ENCODE assay signal across 8 mouse cellular contexts in the genomic region with DNA sequence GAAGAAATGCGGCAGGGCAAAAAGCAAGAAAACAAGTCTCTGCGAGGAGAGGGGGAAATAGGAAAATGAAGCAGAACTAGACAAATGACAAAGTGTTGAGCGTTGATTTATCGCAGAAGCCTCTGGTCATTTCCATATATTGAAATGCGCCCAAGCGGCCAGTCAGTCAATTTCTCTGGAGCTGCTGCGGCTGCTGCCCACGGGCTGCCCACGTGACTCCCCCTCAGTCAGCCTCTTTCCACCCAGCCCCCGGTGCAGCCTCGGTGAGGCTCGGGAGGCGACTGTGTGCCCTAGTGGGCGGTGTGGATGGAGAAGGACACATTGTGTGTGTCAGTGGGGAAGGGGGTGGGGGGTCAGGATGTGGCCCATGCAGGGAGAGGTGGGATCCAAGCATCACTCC. TPM values are rescaled to one million over a fixed set of nuclear protein-coding genes. Genes with fewer than 3 reads are reported as not detected.
DNase-seq lines count a peak whose midpoint lies in the region; ATAC-seq and TF ChIP-seq lines count a peak whose summit lies in the region.

No protein-coding gene starts in this region.

- intact Hi-C loops in gastrocnemius, postnatal 36 days (cut with DNase I) = no loop called here

- peaks cover 20% of the 10 kb centered on the region for H3K27me3 ChIP-seq in lung, postnatal 0 days (replicated peaks; ENCODE audit: insufficient read depth, low read length)
- no peaks in the 10 kb centered on the region for H3K27me3 ChIP-seq in forebrain, embryonic 15.5 days
- H3K27me3 ChIP-seq in stomach, embryonic 16.5 days (ENCODE audit: control insufficient read depth, insufficient read depth, low read length) = no peaks in the 10 kb centered on the region; the same call in 1 of the 2 replicates
- peaks cover 2% of the 10 kb centered on the region; the same call in 1 of the 2 replicates for H3K27me3 ChIP-seq in cerebellum, adult 2 months (ENCODE audit: control insufficient read depth, insufficient read depth, low read length)

- 1% methylated on average over 14 of the region's 14 CpGs for WGBS in lung, postnatal 0 days
- WGBS in forebrain, embryonic 15.5 days = 2% methylated on average over 14 of the region's 14 CpGs
- WGBS in stomach, embryonic 16.5 days = 2% methylated on average over 14 of the region's 14 CpGs
- WGBS in cerebellum, adult 2 months = 3% methylated on average over 14 of the region's 14 CpGs

- DNase-seq in lung, postnatal 0 days (ENCODE audit: low spot score) = no peak
- DNase-seq in lung, postnatal 25 days (ENCODE audit: low spot score) = no peak
- DNase-seq in cerebellum, adult 2 months = no peak
- no peak for DNase-seq in gastrocnemius, postnatal 36 days
- no peak for DNase-seq in MN1 (ENCODE audit: low spot score)

- H3K4me1 ChIP-seq in lung, postnatal 0 days (ENCODE audit: insufficient read depth, low read depth, low read length) = no peaks in the 10 kb centered on the region
- H3K4me1 ChIP-seq in forebrain, embryonic 15.5 days = peaks cover 37% of the 10 kb centered on the region
- no peaks in the 10 kb centered on the region; the same call in 1 of the 2 replicates for H3K4me1 ChIP-seq in stomach, embryonic 16.5 days (ENCODE audit: control insufficient read depth, insufficient read depth, low read length)
- no peaks in the 10 kb centered on the region for H3K4me1 ChIP-seq in cerebellum, adult 2 months (ENCODE audit: control insufficient read depth, insufficient read depth, low read length)

- no peak for ATAC-seq in lung, postnatal 0 days
- ATAC-seq in forebrain, embryonic 15.5 days (replicated peaks) = peak; percentile 75; the same call in 1 of the 2 replicates
- 0 out of 2 replicates have a peak, but pooled peaks have one; percentile 15 for ATAC-seq in megakaryocyte, adult 5-6 weeks (ENCODE audit: poor library complexity, severe bottlenecking)
- no peak for ATAC-seq in stomach, embryonic 16.5 days (ENCODE audit: insufficient read depth, low FRiP score)

- H3K9ac ChIP-seq in lung, postnatal 0 days (replicated peaks; ENCODE audit: low read depth) = no peak overlapping the region
- H3K9ac ChIP-seq in forebrain, embryonic 15.5 days (replicated peaks) = peak overlapping the region; percentile 54
- H3K9ac ChIP-seq in stomach, embryonic 16.5 days (ENCODE audit: low read length) = no peak overlapping the region

- H3K4me3 ChIP-seq in lung, postnatal 0 days (ENCODE audit: low read depth, low read length) = no peak overlapping the region
- H3K4me3 ChIP-seq in forebrain, embryonic 15.5 days = peak overlapping the region; percentile 37
- H3K4me3 ChIP-seq in stomach, embryonic 16.5 days (replicated peaks; ENCODE audit: low read length) = peak overlapping the region; percentile 37
- H3K4me3 ChIP-seq in cerebellum, adult 2 months (replicated peaks; ENCODE audit: insufficient read depth, low read depth, low read length) = no peak overlapping the region

- peak overlapping the region; percentile 22; the same call in 1 of the 2 replicates for H3K4me2 ChIP-seq in lung, postnatal 0 days (replicated peaks; ENCODE audit: low read depth, low read length)
- H3K4me2 ChIP-seq in forebrain, embryonic 15.5 days (replicated peaks) = peak overlapping the region; percentile 59
- peak overlapping the region; percentile 64 for H3K4me2 ChIP-seq in stomach, embryonic 16.5 days (ENCODE audit: low read depth, low read length)

- no peaks in the 10 kb centered on the region for H3K36me3 ChIP-seq in lung, postnatal 0 days (ENCODE audit: insufficient read depth, low read length)
- no peaks in the 10 kb centered on the region for H3K36me3 ChIP-seq in forebrain, embryonic 15.5 days
- H3K36me3 ChIP-seq in stomach, embryonic 16.5 days (ENCODE audit: control insufficient read depth, insufficient read depth, low read length) = no peaks in the 10 kb centered on the region

- TF ChIP-seq EP300 in lung, postnatal 0 days (IDR thresholded peaks at IDR 0.05) = no peak

- H3K9me3 ChIP-seq in lung, postnatal 0 days (ENCODE audit: low read length) = no peaks in the 10 kb centered on the region
- H3K9me3 ChIP-seq in forebrain, embryonic 15.5 days = no peaks in the 10 kb centered on the region
- no peaks in the 10 kb centered on the region for H3K9me3 ChIP-seq in stomach, embryonic 16.5 days (replicated peaks; ENCODE audit: control insufficient read depth, low read length)

- no peak for TF ChIP-seq CTCF in lung, postnatal 0 days (IDR thresholded peaks at IDR 0.05)
- no peak for TF ChIP-seq CTCF in cerebellum, adult 2 months (IDR thresholded peaks at IDR 0.05; ENCODE audit: borderline replicate concordance, insufficient read depth, low read depth, low read length)

- no peak overlapping the region for H3K27ac ChIP-seq in lung, postnatal 0 days (ENCODE audit: low read length)
- H3K27ac ChIP-seq in forebrain, embryonic 15.5 days (replicated peaks) = peak overlapping the region; percentile 52
- no peak overlapping the region for H3K27ac ChIP-seq in stomach, embryonic 16.5 days (ENCODE audit: low read length)
- no peak overlapping the region for H3K27ac ChIP-seq in cerebellum, adult 2 months (ENCODE audit: insufficient read depth, low read length)

- no peak for TF ChIP-seq POLR2A in cerebellum, adult 2 months (IDR thresholded peaks at IDR 0.05; ENCODE audit: borderline replicate concordance, insufficient read depth, low read length)

RNA-seq across cellular contexts. Expression of gene A830031A19Rik, which starts 13.0 kb away (rescaled TPM):
- not detected in 2 replicates for polyA plus RNA-seq in lung, postnatal 0 days (2015; fragmentation: Nextera tagmentation; extraction: Ambion mirVana)
- 0.26 TPM in 1 of 2 replicates, not detected in the other for polyA plus RNA-seq in forebrain, embryonic 15.5 days (2015; fragmentation: Nextera tagmentation; extraction: Ambion mirVana)
- not detected in 2 replicates for total RNA-seq in megakaryocyte, adult 5-6 weeks (2015)
- total RNA-seq in megakaryocyte, adult 5-6 weeks (2017) = not detected in 2 replicates
- polyA plus RNA-seq in stomach, embryonic 16.5 days (2015; fragmentation: Nextera tagmentation; extraction: Ambion mirVana) = not detected in 2 replicates
- 0.21 TPM in 1 of 2 replicates, not detected in the other for polyA plus RNA-seq in cerebellum, adult 2 months (2012; rRNA removed)
- not detected for total RNA-seq in gastrocnemius, postnatal 36 days (2021)

RNA-seq across cellular contexts. Expression of gene Bcl11a, which starts 16.0 kb away (rescaled TPM):
- 2.4 and 2.6 TPM in 2 replicates for polyA plus RNA-seq in lung, postnatal 0 days (2015; fragmentation: Nextera tagmentation; extraction: Ambion mirVana)
- polyA plus RNA-seq in forebrain, embryonic 15.5 days (2015; fragmentation: Nextera tagmentation; extraction: Ambion mirVana) = 204 and 215 TPM in 2 replicates
- total RNA-seq in megakaryocyte, adult 5-6 weeks (2015) = 31.4 and 33.7 TPM in 2 replicates
- 16.2 and 34.6 TPM in 2 replicates for total RNA-seq in megakaryocyte, adult 5-6 weeks (2017)
- polyA plus RNA-seq in stomach, embryonic 16.5 days (2015; fragmentation: Nextera tagmentation; extraction: Ambion mirVana) = 24.9 and 25.5 TPM in 2 replicates
- 9.5 and 10.4 TPM in 2 replicates for polyA plus RNA-seq in cerebellum, adult 2 months (2012; rRNA removed)
- total RNA-seq in gastrocnemius, postnatal 36 days (2021) = under 1 TPM; 0.05 to 0.07 TPM

Comparison
In these comparisons a context has a peak if more than half of its experiments do, and no peak if none do; other contexts are left out.
1. ATAC-seq: peak in forebrain, embryonic 15.5 days (single experiment) and megakaryocyte, adult 5-6 weeks (single experiment); none in lung, postnatal 0 days (single experiment) and stomach, embryonic 16.5 days (single experiment).
2. H3K4me3 ChIP-seq: peak in forebrain, embryonic 15.5 days (single experiment) and stomach, embryonic 16.5 days (single experiment); none in lung, postnatal 0 days (single experiment) and cerebellum, adult 2 months (single experiment).
3. Peak in every context shown above with its lines, with median percentiles within 50 percentile points of each other: H3K4me2 ChIP-seq.